Mouse (Mus musculus): Measurements from ENCODE around the gene Sdk1. TPM values are rescaled to one million over a fixed set of nuclear protein-coding genes. Genes with fewer than 3 reads are reported as not detected.

Gene Sdk1
- polyA plus RNA-seq, 1 experiment, result 0.55 TPM

- H3K4me3 ChIP-seq (ENCODE audit: insufficient read depth, low read length), result no peak overlapping the region
- H3K27ac ChIP-seq (ENCODE audit: insufficient read depth, low read depth, low read length), result no peak overlapping the region
- no peak for TF ChIP-seq POLR2A (IDR thresholded peaks at IDR 0.05; ENCODE audit: borderline replicate concordance, low read depth, low read length)
- H3K4me1 ChIP-seq (ENCODE audit: control insufficient read depth, insufficient read depth, low read length), result no peaks in the 10 kb centered on the region
Observed at GRCm38 (mm10) chr5:141379836-141380773, 138.8 kb downstream of the Sdk1 start.

GRCm38 (mm10) chr5:141380774-141381156, 139.5 kb downstream of the Sdk1 start:
- H3K4me1 ChIP-seq (ENCODE audit: control insufficient read depth, insufficient read depth, low read length), result no peaks in the 10 kb centered on the region
- no peak for TF ChIP-seq CTCF (IDR thresholded peaks at IDR 0.05; ENCODE audit: low read depth, low read length)
- no peak for TF ChIP-seq POLR2A (IDR thresholded peaks at IDR 0.05; ENCODE audit: borderline replicate concordance, low read depth, low read length)
- no peak overlapping the region for H3K4me3 ChIP-seq (ENCODE audit: insufficient read depth, low read length)
- no peak overlapping the region for H3K27ac ChIP-seq (ENCODE audit: insufficient read depth, low read depth, low read length)

GRCm38 (mm10) chr5:141381581-141381980, 140.3 kb downstream of the Sdk1 start:
- Histone ChIP-seq H3K27ac (ENCODE audit: insufficient read depth, low read depth, low read length) (no peak overlapping the region), H3K4me1 (ENCODE audit: control insufficient read depth, insufficient read depth, low read length) (no peaks in the 10 kb centered on the region), H3K4me3 (ENCODE audit: insufficient read depth, low read length) (no peak overlapping the region)
- no peak for TF ChIP-seq POLR2A (IDR thresholded peaks at IDR 0.05; ENCODE audit: borderline replicate concordance, low read depth, low read length)
- no peak for TF ChIP-seq CTCF (IDR thresholded peaks at IDR 0.05; ENCODE audit: low read depth, low read length)

- no peak for TF ChIP-seq POLR2A (IDR thresholded peaks at IDR 0.05; ENCODE audit: borderline replicate concordance, low read depth, low read length)
- TF ChIP-seq CTCF (IDR thresholded peaks at IDR 0.05; ENCODE audit: low read depth, low read length), result no peak
- no peak overlapping the region for H3K4me3 ChIP-seq (ENCODE audit: insufficient read depth, low read length)
- H3K27ac ChIP-seq (ENCODE audit: insufficient read depth, low read depth, low read length), result no peak overlapping the region
- no peaks in the 10 kb centered on the region for H3K4me1 ChIP-seq (ENCODE audit: control insufficient read depth, insufficient read depth, low read length)
Observed at GRCm38 (mm10) chr5:141382246-141382835, 141.1 kb downstream of the Sdk1 start.

GRCm38 (mm10) chr5:141388451-141388850, 147.2 kb downstream of the Sdk1 start:
- Histone ChIP-seq H3K27ac (ENCODE audit: insufficient read depth, low read depth, low read length) (no peak overlapping the region), H3K4me1 (ENCODE audit: control insufficient read depth, insufficient read depth, low read length) (no peaks in the 10 kb centered on the region), H3K4me3 (ENCODE audit: insufficient read depth, low read length) (no peak overlapping the region)
- TF ChIP-seq POLR2A (IDR thresholded peaks at IDR 0.05; ENCODE audit: borderline replicate concordance, low read depth, low read length) (no peak), CTCF (IDR thresholded peaks at IDR 0.05; ENCODE audit: low read depth, low read length) (no peak)

- Histone ChIP-seq H3K27ac (ENCODE audit: insufficient read depth, low read depth, low read length) (no peak overlapping the region), H3K4me1 (ENCODE audit: control insufficient read depth, insufficient read depth, low read length) (no peaks in the 10 kb centered on the region), H3K4me3 (ENCODE audit: insufficient read depth, low read length) (no peak overlapping the region)
- no peak for TF ChIP-seq CTCF (IDR thresholded peaks at IDR 0.05; ENCODE audit: low read depth, low read length)
- no peak for TF ChIP-seq POLR2A (IDR thresholded peaks at IDR 0.05; ENCODE audit: borderline replicate concordance, low read depth, low read length)
Observed at GRCm38 (mm10) chr5:141390541-141390940, 149.3 kb downstream of the Sdk1 start.

GRCm38 (mm10) chr5:141391153-141391552, 149.9 kb downstream of the Sdk1 start:
- no peak overlapping the region for H3K27ac ChIP-seq (ENCODE audit: insufficient read depth, low read depth, low read length)
- no peaks in the 10 kb centered on the region for H3K4me1 ChIP-seq (ENCODE audit: control insufficient read depth, insufficient read depth, low read length)
- H3K4me3 ChIP-seq (ENCODE audit: insufficient read depth, low read length), result no peak overlapping the region
- TF ChIP-seq CTCF (IDR thresholded peaks at IDR 0.05; ENCODE audit: low read depth, low read length) (no peak), POLR2A (IDR thresholded peaks at IDR 0.05; ENCODE audit: borderline replicate concordance, low read depth, low read length) (no peak)

- no peak for TF ChIP-seq CTCF (IDR thresholded peaks at IDR 0.05; ENCODE audit: low read depth, low read length)
- TF ChIP-seq POLR2A (IDR thresholded peaks at IDR 0.05; ENCODE audit: borderline replicate concordance, low read depth, low read length), result no peak
- Histone ChIP-seq H3K4me3 (ENCODE audit: insufficient read depth, low read length) (no peak overlapping the region), H3K27ac (ENCODE audit: insufficient read depth, low read depth, low read length) (no peak overlapping the region), H3K4me1 (ENCODE audit: control insufficient read depth, insufficient read depth, low read length) (no peaks in the 10 kb centered on the region)
Observed at GRCm38 (mm10) chr5:141393846-141394245, 152.6 kb downstream of the Sdk1 start.

- no peaks in the 10 kb centered on the region for H3K4me1 ChIP-seq (ENCODE audit: control insufficient read depth, insufficient read depth, low read length)
- TF ChIP-seq CTCF (IDR thresholded peaks at IDR 0.05; ENCODE audit: low read depth, low read length) (no peak), POLR2A (IDR thresholded peaks at IDR 0.05; ENCODE audit: borderline replicate concordance, low read depth, low read length) (no peak)
Observed at GRCm38 (mm10) chr5:141394586-141394985, 153.3 kb downstream of the Sdk1 start.

GRCm38 (mm10) chr5:141403741-141404140, 162.5 kb downstream of the Sdk1 start:
- H3K4me3 ChIP-seq (ENCODE audit: insufficient read depth, low read length), result no peak overlapping the region
- TF ChIP-seq POLR2A (IDR thresholded peaks at IDR 0.05; ENCODE audit: borderline replicate concordance, low read depth, low read length) (no peak), CTCF (IDR thresholded peaks at IDR 0.05; ENCODE audit: low read depth, low read length) (no peak)
- H3K4me1 ChIP-seq (ENCODE audit: control insufficient read depth, insufficient read depth, low read length), result no peaks in the 10 kb centered on the region
- H3K27ac ChIP-seq (ENCODE audit: insufficient read depth, low read depth, low read length), result no peak overlapping the region

More at GRCm38 (mm10) chr5:141394586-141394985, 153.3 kb downstream of the Sdk1 start:
- no peak overlapping the region for H3K27ac ChIP-seq (ENCODE audit: insufficient read depth, low read depth, low read length)
- no peak overlapping the region for H3K4me3 ChIP-seq (ENCODE audit: insufficient read depth, low read length)

Data from bone marrow macrophage, adult 2 months (primary cell).